Mouse (Mus musculus): ENCODE measurements around the gene Cryab.

Gene Cryab

GRCm38 (mm10) chr9:50751323-50751722 lies at the start of gene Cryab:
TSS of gene Cryab (plus strand) at chr9:50751325.
- DNase-seq = no peak

DNA sequence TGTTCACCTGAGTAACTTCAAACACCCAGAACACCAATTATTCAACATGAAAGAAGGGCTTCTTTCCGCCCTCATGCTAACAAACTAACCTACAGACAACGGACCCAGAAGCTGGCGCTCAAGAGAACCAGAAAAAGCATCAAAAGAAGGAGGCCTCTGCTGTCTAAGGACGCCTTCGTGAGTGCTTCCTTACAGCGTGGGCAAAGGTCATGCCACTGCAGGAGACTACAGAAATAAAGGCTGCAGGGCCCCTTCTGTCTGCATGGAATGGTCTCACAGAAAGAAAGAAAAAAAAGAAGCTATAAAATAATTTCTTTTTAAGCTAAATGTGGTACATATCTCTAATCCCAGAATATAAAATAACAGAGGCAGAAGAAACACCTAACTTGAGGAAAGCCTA lies 46.2 kb upstream of the Cryab start:
- no peak for DNase-seq

DNA sequence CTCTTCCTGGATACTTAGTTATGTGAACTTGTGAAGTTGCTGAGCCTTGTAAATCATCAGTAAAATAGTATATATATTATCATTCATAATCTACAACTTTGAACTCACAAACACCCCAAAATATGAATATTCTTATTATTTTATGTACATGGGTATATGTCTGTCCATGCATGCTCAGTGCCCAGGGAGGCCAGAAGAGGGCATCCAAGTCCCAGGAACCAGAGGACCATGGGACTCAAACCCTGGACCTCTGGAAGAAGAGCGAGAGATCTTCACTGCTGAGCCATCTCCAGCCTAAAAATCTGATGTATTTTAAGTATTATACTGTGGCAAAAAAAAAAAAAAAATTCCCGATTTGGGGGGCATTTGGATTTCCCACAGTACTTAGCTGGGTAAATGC lies 42.0 kb upstream of the Cryab start:
- no peak for DNase-seq

GRCm38 (mm10) chr9:50711337-50711736 lies 39.8 kb upstream of the Cryab start:
- no peak for DNase-seq

- no peak for DNase-seq
Measured at GRCm38 (mm10) chr9:50714188-50714587, 36.9 kb upstream of the Cryab start.

DNA sequence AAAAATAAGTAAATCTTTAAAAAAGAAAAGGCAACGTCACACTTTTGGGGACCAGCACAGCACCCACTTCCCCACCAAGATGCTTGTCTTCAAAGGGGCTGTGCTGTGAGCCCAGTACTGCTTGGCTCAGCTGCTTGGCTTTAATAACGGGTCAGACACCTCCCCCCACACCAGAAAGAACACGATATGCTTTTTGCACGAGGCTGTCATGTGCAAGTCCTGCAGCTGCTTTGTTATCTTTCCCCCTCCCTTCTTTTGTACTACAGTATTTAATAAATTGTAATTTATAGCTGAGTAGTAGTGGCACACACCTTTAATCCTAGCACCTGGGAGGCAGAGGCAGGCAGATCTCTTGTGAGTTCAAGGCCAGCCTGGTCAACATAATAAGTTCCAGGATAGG lies 32.2 kb upstream of the Cryab start:
- DNase-seq = no peak

DNA sequence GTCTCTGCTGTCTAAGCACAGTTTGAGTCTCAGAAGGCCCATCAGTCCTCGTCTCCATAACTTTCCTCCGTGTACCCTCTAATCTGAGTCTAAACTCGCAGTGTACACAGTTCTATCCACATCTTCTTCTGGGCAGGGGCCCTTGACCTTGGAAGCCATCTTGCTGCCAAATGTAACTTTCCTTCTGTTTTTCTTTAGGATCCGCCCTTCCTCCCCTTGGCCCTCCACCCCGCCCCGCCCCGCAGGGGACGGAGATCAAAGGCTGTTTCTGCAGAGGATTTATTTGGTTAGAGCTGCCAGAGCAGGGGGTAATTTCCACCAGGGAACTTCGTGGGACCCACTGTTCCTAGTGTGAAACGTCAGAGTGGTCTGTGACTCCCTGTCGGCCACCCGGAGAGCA lies 30.1 kb upstream of the Cryab start:
- no peak for DNase-seq

DNA sequence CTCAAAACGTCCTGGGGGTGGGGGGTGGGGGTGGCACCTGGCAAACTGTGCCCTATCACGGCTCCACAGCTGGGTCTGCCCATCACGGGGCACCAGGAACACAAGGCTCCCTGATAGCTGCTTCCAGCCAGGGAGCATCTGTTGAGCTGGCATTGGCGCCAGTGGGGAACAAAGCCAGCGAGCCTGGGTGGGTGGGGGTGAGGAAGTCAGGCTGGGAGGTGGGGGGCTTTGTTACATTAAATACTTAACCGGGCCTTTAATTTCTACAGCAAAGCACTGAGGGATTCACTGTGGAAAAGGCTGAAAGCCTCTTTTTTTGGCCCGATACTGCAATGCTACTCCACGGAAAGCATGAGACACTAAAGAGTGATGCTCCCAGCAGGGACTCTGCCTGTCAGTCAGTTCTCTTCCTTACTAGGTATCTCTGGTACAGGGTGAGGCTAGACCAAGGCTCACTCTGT lies 28.6 kb upstream of the Cryab start:
- no peak for DNase-seq

GRCm38 (mm10) chr9:50723406-50723805 lies 27.7 kb upstream of the Cryab start:
- peak; percentile 79 for DNase-seq

GRCm38 (mm10) chr9:50724147-50724546 lies 27.0 kb upstream of the Cryab start:
- no peak for DNase-seq

GRCm38 (mm10) chr9:50724661-50725330 lies 26.3 kb upstream of the Cryab start:
- no peak for DNase-seq

- no peak for DNase-seq
Measured at GRCm38 (mm10) chr9:50725921-50726590, 25.1 kb upstream of the Cryab start.

DNA sequence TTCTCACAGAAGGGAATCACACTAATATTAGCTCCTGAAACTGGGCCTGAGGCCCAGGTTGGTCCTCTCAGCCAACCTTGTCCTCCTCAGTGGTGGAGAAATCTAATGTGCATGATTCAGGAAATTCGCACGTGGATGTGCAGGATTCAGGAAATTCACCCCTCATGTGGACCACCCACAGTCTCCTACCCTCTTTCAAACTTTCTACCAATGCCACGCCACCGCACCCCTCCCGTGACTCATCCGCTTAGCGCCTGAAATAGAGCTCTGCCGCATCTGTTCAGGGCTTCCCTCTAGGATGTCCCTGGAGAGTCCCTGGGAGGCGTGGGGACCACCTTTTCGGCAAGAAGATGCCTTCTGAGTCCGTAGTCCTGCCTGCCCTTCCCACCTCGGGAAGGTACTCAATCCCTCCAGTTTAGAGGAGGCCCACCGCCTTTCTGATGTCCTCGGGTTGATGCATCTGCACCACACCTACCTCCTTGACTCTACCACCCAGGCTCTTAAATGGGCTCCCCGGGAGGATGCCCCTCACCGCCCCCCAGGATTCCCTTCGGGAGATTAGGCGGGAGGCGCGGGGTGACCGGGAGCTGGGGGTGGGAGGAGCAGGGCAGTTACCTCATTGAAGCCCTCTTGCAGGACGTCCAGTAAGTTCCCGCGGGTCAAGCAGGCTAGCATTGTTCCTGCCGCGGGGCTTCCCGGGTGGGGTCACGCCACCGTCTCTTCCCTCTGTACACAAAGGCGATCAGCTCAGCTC lies 23.8 kb upstream of the Cryab start:
- DNase-seq = peak; percentile 41

- DNase-seq = peak; percentile 93
Measured at GRCm38 (mm10) chr9:50727925-50728651, 23.0 kb upstream of the Cryab start.

- DNase-seq = no peak
Measured at GRCm38 (mm10) chr9:50729600-50729999, 21.5 kb upstream of the Cryab start.

- no peak for DNase-seq
Measured at GRCm38 (mm10) chr9:50732560-50732959, 18.6 kb upstream of the Cryab start.

DNA sequence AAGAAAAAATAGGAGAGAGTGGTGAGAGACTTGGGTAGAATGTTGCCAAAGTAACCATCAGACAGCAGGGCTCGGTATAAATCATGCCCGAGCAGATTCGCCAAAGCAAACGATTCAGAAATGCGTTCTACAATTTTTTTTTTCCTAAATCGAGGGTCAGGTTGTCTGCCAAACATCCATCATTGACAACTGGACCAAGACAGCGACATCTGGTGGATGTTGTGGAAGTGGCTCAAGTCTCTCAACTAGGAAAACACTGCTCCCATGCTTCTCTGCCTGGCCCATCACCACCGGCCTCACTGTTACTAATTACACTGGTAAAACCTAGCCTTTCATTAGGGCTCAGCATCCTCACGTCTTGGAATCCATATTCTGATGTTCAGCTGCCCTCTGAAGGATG lies 16.1 kb upstream of the Cryab start:
- peak; percentile 67 for DNase-seq

DNA sequence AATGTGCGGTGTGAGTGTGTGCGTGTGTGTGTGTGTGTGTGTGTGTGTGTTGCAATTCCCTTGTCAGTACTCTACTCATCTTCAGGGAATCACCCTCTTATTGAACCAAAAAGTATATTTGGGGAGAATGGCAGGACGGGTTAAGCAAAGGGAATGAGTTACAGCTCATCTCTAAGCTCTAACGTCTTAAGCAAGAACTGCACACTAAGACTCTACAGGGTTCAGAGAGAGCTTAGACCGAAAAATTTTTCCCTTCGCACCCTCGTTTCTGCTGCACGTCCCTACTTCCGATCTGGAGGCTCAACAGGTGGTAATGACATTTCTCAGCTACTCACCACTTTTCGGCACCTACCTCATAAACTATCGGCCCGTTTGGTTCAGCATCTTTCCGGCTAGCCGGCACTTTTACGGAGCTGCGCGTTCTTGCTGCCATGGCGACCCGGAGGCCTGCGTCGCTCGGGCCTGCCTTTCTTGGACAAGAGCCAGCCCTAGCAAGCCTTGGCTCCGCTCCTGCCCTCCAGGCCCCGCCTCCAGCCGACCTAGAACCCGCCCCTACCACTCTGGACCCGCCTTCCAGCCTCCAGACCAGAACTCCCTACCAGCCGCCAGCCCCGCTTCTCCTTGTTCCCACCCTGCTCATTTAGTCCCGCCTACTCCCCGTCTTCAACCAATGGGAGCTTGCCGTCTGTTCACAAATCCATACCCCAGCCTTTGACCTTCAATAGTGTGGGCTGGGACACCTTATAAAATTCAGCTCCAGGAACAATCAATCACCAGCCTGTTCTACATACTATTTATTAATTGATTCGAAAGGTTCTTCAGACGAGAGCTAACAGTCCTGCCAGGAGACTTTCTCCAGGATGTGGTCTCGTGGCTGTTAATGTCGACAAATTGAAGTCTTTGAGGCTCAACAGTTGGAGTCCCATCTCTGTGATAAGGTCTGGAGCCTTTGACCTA lies 11.9 kb upstream of the Cryab start, which contains the start of gene Dixdc1:
TSS of gene Dixdc1 (minus strand) at position 604 of the 957 bp plus-strand sequence.
- DNase-seq = peak; percentile 94

DNA sequence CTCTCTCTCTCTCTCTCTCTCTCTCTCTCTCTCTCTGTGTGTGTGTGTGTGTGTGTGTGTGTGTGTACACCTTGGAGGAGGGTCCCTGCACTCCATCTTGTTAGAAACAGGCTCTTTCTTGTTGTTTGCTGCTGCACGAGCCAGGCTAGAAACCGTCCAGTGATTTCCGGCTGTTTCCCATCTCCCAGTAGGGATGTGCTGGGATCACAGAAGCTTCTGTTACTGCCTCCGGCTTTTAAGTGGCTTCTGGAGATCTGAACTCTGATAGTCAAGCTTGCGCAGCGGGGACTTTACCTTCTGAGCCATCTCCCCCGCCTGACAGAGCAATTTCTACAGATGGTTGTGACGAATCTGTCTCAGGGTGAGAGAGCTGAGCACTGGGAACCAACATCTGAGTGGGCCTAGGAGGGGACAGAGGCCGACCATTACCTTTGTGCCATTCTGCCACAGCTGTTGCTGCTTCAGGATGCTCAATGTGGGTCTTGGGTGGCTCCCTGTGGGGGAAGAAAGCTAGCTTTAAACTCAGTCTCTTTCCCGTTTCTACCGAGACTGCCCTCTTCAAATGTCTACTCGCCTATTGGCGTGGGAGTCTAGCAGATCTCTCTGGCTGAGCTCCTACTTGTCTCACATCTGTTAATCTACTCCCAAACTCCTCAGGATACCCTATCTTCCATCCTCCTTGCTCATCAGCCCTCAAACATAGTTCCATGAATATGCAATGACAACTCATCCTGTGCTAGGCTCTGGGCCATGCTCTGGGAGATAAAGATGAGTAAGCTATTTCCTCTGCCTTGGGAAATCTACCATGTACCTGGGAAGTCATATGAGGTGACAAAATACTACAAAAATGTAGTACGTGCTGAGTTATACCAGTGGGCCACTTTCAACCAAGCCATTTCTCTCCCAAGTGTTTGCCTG lies 10.0 kb upstream of the Cryab start:
- no peak for DNase-seq

- no peak for DNase-seq
Measured at GRCm38 (mm10) chr9:50742261-50742660, 8.9 kb upstream of the Cryab start.

DNA sequence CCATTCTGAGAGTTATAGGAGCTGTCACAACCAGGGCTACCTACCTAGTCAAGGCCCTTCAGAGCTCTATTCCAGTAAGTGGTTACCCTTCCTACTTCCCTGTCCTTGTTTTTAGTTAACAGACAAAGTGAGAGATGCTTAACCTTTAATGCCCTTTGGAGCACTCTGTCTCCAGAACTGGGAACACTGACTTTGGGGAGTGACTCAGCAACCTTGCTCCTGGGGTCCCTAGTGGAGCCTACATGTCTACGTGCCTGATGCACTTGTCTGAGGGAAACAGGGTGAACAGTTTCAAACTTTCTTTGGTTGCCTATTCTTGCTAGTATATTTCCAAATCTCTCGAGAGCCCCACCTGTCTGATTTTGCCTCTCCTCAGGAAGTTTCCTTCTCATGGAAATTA lies 8.4 kb upstream of the Cryab start:
- no peak for DNase-seq

Measured in layer of hippocampus, adult 9-11 months (tissue).